Mouse (Mus musculus) lung, postnatal 0 days (tissue): ENCODE measurements around the gene Myl7.

Experiments
- CTCF ChIP-seq: IDR thresholded peaks from 2 replicates; pipeline ENCODE4 v1.5.1; 2016; ENCODE audit warnings: antibody characterized with exemption, mild to moderate bottlenecking
- EP300 ChIP-seq: IDR thresholded peaks from 2 replicates; pipeline ENCODE4 v1.6.1; 2016; ENCODE audit warnings: antibody characterized with exemption, mild to moderate bottlenecking, control low read depth

- no peak for TF ChIP-seq CTCF
- TF ChIP-seq EP300: no peak
These were observed 16.4 kb upstream of the Myl7 start for GRCm38 (mm10) chr11:5914940-5915339.
